Mouse (Mus musculus): ENCODE measurements at regions not wholly inside any gene's neighbourhood (a gene's known extent, or its start where the extent isn't known, plus 50 kb on each side); places are given as distances from the start of the nearest gene placed in this dataset.

- no peak overlapping the region for H3K4me3 ChIP-seq (ENCODE audit: insufficient read depth, low read depth, low read length)
- 100% methylated on average over 1 of the region's 1 CpGs for WGBS
- H3K4me1 ChIP-seq (ENCODE audit: control insufficient read depth, insufficient read depth, low read length): peaks cover 2% of the 10 kb centered on the region
- H3K27ac ChIP-seq (ENCODE audit: insufficient read depth, low read depth, low read length): no peak overlapping the region
- TF ChIP-seq CTCF (IDR thresholded peaks at IDR 0.05; ENCODE audit: insufficient read depth, low read depth, low read length) (no peak), POLR2A (IDR thresholded peaks at IDR 0.05; ENCODE audit: insufficient read depth, low read depth, low read length) (no peak)
Observed at GRCm38 (mm10) chr13:28687838-28688237, 265.7 kb downstream of the Sox4 start.

- Histone ChIP-seq H3K4me3 (ENCODE audit: insufficient read depth, low read depth, low read length) (no peak overlapping the region), H3K4me1 (ENCODE audit: control insufficient read depth, insufficient read depth, low read length) (no peaks in the 10 kb centered on the region), H3K27ac (ENCODE audit: insufficient read depth, low read depth, low read length) (no peak overlapping the region)
- 93% methylated on average over 3 of the region's 3 CpGs for WGBS
- TF ChIP-seq POLR2A (IDR thresholded peaks at IDR 0.05; ENCODE audit: insufficient read depth, low read depth, low read length): no peak
- no peak for TF ChIP-seq CTCF (IDR thresholded peaks at IDR 0.05; ENCODE audit: insufficient read depth, low read depth, low read length)
Observed at GRCm38 (mm10) chr13:28684311-28684710, 269.2 kb downstream of the Sox4 start.

- Histone ChIP-seq H3K4me3 (ENCODE audit: insufficient read depth, low read depth, low read length) (no peak overlapping the region), H3K27ac (ENCODE audit: insufficient read depth, low read depth, low read length) (no peak overlapping the region), H3K4me1 (ENCODE audit: control insufficient read depth, insufficient read depth, low read length) (no peaks in the 10 kb centered on the region)
- WGBS: 94% methylated on average over 1 of the region's 1 CpGs
- TF ChIP-seq CTCF (IDR thresholded peaks at IDR 0.05; ENCODE audit: insufficient read depth, low read depth, low read length) (no peak), POLR2A (IDR thresholded peaks at IDR 0.05; ENCODE audit: insufficient read depth, low read depth, low read length) (no peak)
Observed at GRCm38 (mm10) chr13:28680266-28680665, 273.2 kb downstream of the Sox4 start.

GRCm38 (mm10) chr13:28673622-28674021, 279.9 kb downstream of the Sox4 start:
- no peak for TF ChIP-seq CTCF (IDR thresholded peaks at IDR 0.05; ENCODE audit: insufficient read depth, low read depth, low read length)
- TF ChIP-seq POLR2A (IDR thresholded peaks at IDR 0.05; ENCODE audit: insufficient read depth, low read depth, low read length): no peak
- Histone ChIP-seq H3K4me3 (ENCODE audit: insufficient read depth, low read depth, low read length) (no peak overlapping the region), H3K4me1 (ENCODE audit: control insufficient read depth, insufficient read depth, low read length) (no peaks in the 10 kb centered on the region), H3K27ac (ENCODE audit: insufficient read depth, low read depth, low read length) (no peak overlapping the region)
- 67% methylated on average over 3 of the region's 3 CpGs for WGBS

- no peaks in the 10 kb centered on the region for H3K4me1 ChIP-seq (ENCODE audit: control insufficient read depth, insufficient read depth, low read length)
- WGBS: 88% methylated on average over 11 of the region's 11 CpGs
- TF ChIP-seq CTCF (IDR thresholded peaks at IDR 0.05; ENCODE audit: insufficient read depth, low read depth, low read length) (no peak), POLR2A (IDR thresholded peaks at IDR 0.05; ENCODE audit: insufficient read depth, low read depth, low read length) (no peak)
Observed at GRCm38 (mm10) chr13:28671543-28671942, 282.0 kb downstream of the Sox4 start.

GRCm38 (mm10) chr13:28669832-28670585, 283.5 kb downstream of the Sox4 start:
- 94% methylated on average over 4 of the region's 4 CpGs for WGBS
- TF ChIP-seq CTCF (IDR thresholded peaks at IDR 0.05; ENCODE audit: insufficient read depth, low read depth, low read length): no peak
- TF ChIP-seq POLR2A (IDR thresholded peaks at IDR 0.05; ENCODE audit: insufficient read depth, low read depth, low read length): no peak
- Histone ChIP-seq H3K4me3 (ENCODE audit: insufficient read depth, low read depth, low read length) (no peak overlapping the region), H3K27ac (ENCODE audit: insufficient read depth, low read depth, low read length) (no peak overlapping the region), H3K4me1 (ENCODE audit: control insufficient read depth, insufficient read depth, low read length) (no peaks in the 10 kb centered on the region)

More at GRCm38 (mm10) chr13:28671543-28671942, 282.0 kb downstream of the Sox4 start:
- Histone ChIP-seq H3K27ac (ENCODE audit: insufficient read depth, low read depth, low read length) (no peak overlapping the region), H3K4me3 (ENCODE audit: insufficient read depth, low read depth, low read length) (no peak overlapping the region)

- Histone ChIP-seq H3K27ac (ENCODE audit: insufficient read depth, low read depth, low read length) (no peak overlapping the region), H3K4me1 (ENCODE audit: control insufficient read depth, insufficient read depth, low read length) (peaks cover 4% of the 10 kb centered on the region), H3K4me3 (ENCODE audit: insufficient read depth, low read depth, low read length) (no peak overlapping the region)
- TF ChIP-seq POLR2A (IDR thresholded peaks at IDR 0.05; ENCODE audit: insufficient read depth, low read depth, low read length): no peak
- TF ChIP-seq CTCF (IDR thresholded peaks at IDR 0.05; ENCODE audit: insufficient read depth, low read depth, low read length): no peak
- whole genome bisulfite sequencing: 87% methylated on average over 3 of the region's 3 CpGs
Observed at GRCm38 (mm10) chr13:28666832-28667231, 286.7 kb downstream of the Sox4 start.

DNA sequence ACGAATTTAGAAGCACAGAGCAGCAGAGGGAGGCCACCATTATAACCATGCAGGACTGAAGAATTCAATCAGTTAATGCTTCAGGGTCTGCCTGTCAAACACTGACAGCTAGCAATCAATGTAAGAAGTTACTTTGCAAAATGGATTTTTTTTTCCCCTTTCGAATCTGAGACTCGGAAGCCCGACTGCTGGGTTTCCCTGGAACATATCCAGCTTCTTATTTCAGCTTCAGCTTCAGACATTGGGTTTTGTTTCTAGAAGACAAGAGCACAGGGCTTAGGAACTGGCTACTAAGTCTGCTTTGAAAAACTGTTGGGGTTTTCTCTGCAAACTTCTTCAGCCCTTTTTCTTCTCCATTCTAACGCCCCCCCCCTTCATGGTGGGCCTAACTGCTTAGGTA, 288.4 kb downstream of the Sox4 start:
- WGBS: 31% methylated on average over 5 of the region's 5 CpGs
- no peak overlapping the region for H3K4me3 ChIP-seq (ENCODE audit: insufficient read depth, low read depth, low read length)
- no peak for TF ChIP-seq POLR2A (IDR thresholded peaks at IDR 0.05; ENCODE audit: insufficient read depth, low read depth, low read length)
- no peak for TF ChIP-seq CTCF (IDR thresholded peaks at IDR 0.05; ENCODE audit: insufficient read depth, low read depth, low read length)
- peaks cover 4% of the 10 kb centered on the region for H3K4me1 ChIP-seq (ENCODE audit: control insufficient read depth, insufficient read depth, low read length)
- no peak overlapping the region for H3K27ac ChIP-seq (ENCODE audit: insufficient read depth, low read depth, low read length)

GRCm38 (mm10) chr13:28664698-28665097, 288.8 kb downstream of the Sox4 start:
- no peak for TF ChIP-seq CTCF (IDR thresholded peaks at IDR 0.05; ENCODE audit: insufficient read depth, low read depth, low read length)
- TF ChIP-seq POLR2A (IDR thresholded peaks at IDR 0.05; ENCODE audit: insufficient read depth, low read depth, low read length): no peak
- Histone ChIP-seq H3K4me3 (ENCODE audit: insufficient read depth, low read depth, low read length) (no peak overlapping the region), H3K27ac (ENCODE audit: insufficient read depth, low read depth, low read length) (no peak overlapping the region), H3K4me1 (ENCODE audit: control insufficient read depth, insufficient read depth, low read length) (peaks cover 4% of the 10 kb centered on the region)
- WGBS: 60% methylated on average over 4 of the region's 4 CpGs

All from olfactory bulb, adult 2 months (tissue).